Mouse (Mus musculus) neural tube, embryonic 12.5 days (tissue): ENCODE measurements around the gene Wnt1. TPM values are rescaled to one million over a fixed set of nuclear protein-coding genes. Genes with fewer than 3 reads are reported as not detected.
A peak's percentile ranks its signal among the peaks of the same experiment; 100 is the strongest.

Experiments used
- ATAC-seq: fragments of 200-750 bp; cut with Nextera tagmentation; 2 replicates; pipeline ENCODE4 v1.8.0; 2017; ENCODE audit warnings: low read depth, mild to moderate bottlenecking, moderate TSS enrichment, moderate library complexity; ENCODE audit not compliant: low FRiP score
- H3K27ac ChIP-seq: fragments of 300-500 bp; sonication (generic); 2 replicates; pipeline ENCODE4 v1.5.1; 2016
- H3K27me3 ChIP-seq: fragments of 300-500 bp; sonication (generic); replicated peaks from 2 replicates; pipeline ENCODE4 v1.6.1; 2016; ENCODE audit warnings: mild to moderate bottlenecking
- H3K36me3 ChIP-seq: fragments of 300-500 bp; sonication (generic); 2 replicates; pipeline ENCODE4 v1.6.1; 2016; ENCODE audit warnings: mild to moderate bottlenecking
- H3K4me1 ChIP-seq: fragments of 300-500 bp; sonication (generic); 2 replicates; pipeline ENCODE4 v1.6.1; 2016
- H3K4me2 ChIP-seq: fragments of 300-500 bp; sonication (generic); replicated peaks from 2 replicates; pipeline ENCODE4 v1.6.1; 2016; ENCODE audit warnings: mild to moderate bottlenecking
- H3K4me3 ChIP-seq: fragments of 300-500 bp; sonication (generic); 2 replicates; pipeline ENCODE4 v1.5.1; 2016
- H3K9ac ChIP-seq: fragments of 300-500 bp; sonication (generic); 2 replicates; pipeline ENCODE4 v1.6.1; 2016; ENCODE audit warnings: mild to moderate bottlenecking
- H3K9me3 ChIP-seq: fragments of 300-500 bp; sonication (generic); 2 replicates; pipeline ENCODE4 v1.6.1; 2016; ENCODE audit warnings: mild to moderate bottlenecking
- WGBS: fragments of 180-500 bp; shearing (Covaris S2); methylation state at CpG from one replicate; pipeline ENCODE4 v1.1.7; 2016; 5-methylcytosine and 5-hydroxymethylcytosine counted together
- polyA plus RNA-seq: library from polyadenylated mRNA; unstranded; fragments of >200 nt; fragmentation: Nextera tagmentation; extraction: Ambion mirVana; gene quantifications from 2 replicates; pipeline ENCODE4 v1.2.1, GENCODE M21; 2016

The Wnt1 gene
- polyA plus RNA-seq, 1 experiment from 2014 or later, result 12.3 TPM

DNA sequence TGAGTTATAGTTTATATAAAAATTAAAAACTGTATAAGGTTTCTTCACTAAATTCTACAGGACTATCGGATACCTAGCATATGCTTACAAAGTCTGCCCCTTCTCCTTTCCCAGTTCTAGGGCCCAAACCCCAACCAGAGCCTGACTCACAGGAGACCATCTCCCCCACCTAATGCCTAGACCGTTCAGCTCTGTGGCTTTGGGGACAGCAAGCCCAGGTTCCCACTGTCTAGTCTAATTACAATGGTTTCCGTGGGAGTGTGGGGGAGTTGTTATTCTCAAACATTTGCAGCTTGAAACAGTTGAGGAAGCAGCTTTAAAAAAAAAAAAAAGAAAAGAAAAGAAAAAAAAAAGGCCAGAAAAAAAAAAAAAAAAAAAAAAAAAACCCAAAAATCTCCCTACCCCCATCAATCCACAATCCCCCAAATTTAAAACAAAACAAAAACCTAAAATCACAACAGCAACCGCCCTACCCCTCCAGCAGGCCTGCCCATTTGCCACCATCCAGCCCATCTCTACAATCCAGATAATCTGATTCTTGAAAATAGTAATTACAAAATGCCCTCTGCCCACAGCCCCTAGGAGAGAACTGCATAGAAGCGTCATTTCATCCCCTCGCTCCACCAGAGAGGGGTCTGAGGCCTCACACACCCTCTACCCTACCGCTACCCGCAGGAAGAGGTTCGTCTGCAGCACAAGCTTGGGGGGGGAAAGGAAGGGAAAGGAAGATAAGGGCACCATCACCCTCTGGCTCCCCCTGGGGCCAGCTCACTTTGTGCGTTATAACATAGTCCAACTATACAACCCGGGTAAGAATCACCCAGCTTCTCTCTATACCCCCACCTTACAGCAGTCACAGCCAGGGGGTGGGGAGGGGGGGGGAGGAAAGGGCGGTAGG, 42.8 kb downstream of the Wnt1 start:
- Histone ChIP-seq H3K9me3 (no peaks in the 10 kb centered on the region), H3K4me2 (peak overlapping the region; percentile 75), H3K27me3 (no peaks in the 10 kb centered on the region), H3K27ac (no peak overlapping the region), H3K9ac (no peak overlapping the region), H3K4me3 (no peak overlapping the region), H3K4me1 (peaks cover 10% of the 10 kb centered on the region; the same call in 1 of the 2 replicates), H3K36me3 (peaks cover 44% of the 10 kb centered on the region)
- ATAC-seq, result no peak
- 63% methylated on average over 12 of the region's 12 CpGs for WGBS

- no peaks in the 10 kb centered on the region for H3K27me3 ChIP-seq
- H3K36me3 ChIP-seq, result peaks cover 53% of the 10 kb centered on the region
- no peak for ATAC-seq
- no peak overlapping the region for H3K27ac ChIP-seq
- H3K4me2 ChIP-seq, result no peak overlapping the region
- 90% methylated on average over 11 of the region's 11 CpGs for WGBS
- H3K4me3 ChIP-seq, result no peak overlapping the region
- H3K9me3 ChIP-seq, result no peaks in the 10 kb centered on the region
- H3K9ac ChIP-seq, result no peak overlapping the region
- H3K4me1 ChIP-seq, result peaks cover 10% of the 10 kb centered on the region; the same call in 1 of the 2 replicates
Measured at GRCm38 (mm10) chr15:98833281-98833680, 43.6 kb downstream of the Wnt1 start.

GRCm38 (mm10) chr15:98834059-98834458, 44.4 kb downstream of the Wnt1 start:
- no peak overlapping the region for H3K9ac ChIP-seq
- no peaks in the 10 kb centered on the region for H3K27me3 ChIP-seq
- no peak overlapping the region for H3K27ac ChIP-seq
- WGBS, result 81% methylated on average over 13 of the region's 13 CpGs
- no peak for ATAC-seq
- no peak overlapping the region; the same call in 1 of the 2 replicates for H3K4me2 ChIP-seq
- H3K4me1 ChIP-seq, result peaks cover 9% of the 10 kb centered on the region; the same call in 1 of the 2 replicates
- H3K4me3 ChIP-seq, result no peak overlapping the region
- H3K9me3 ChIP-seq, result no peaks in the 10 kb centered on the region
- H3K36me3 ChIP-seq, result peaks cover 61% of the 10 kb centered on the region

- Histone ChIP-seq H3K4me1 (no peaks in the 10 kb centered on the region), H3K4me2 (no peak overlapping the region), H3K27me3 (no peaks in the 10 kb centered on the region), H3K4me3 (no peak overlapping the region), H3K9me3 (no peaks in the 10 kb centered on the region), H3K9ac (no peak overlapping the region), H3K36me3 (peaks cover 73% of the 10 kb centered on the region), H3K27ac (no peak overlapping the region)
- no peak for ATAC-seq
- 96% methylated on average over 14 of the region's 14 CpGs for WGBS
Measured at GRCm38 (mm10) chr15:98835291-98835690, 45.6 kb downstream of the Wnt1 start.

GRCm38 (mm10) chr15:98837006-98837742, 47.5 kb downstream of the Wnt1 start:
- Histone ChIP-seq H3K36me3 (peaks cover 92% of the 10 kb centered on the region), H3K9me3 (no peaks in the 10 kb centered on the region), H3K4me3 (no peak overlapping the region), H3K9ac (no peak overlapping the region), H3K27me3 (no peaks in the 10 kb centered on the region), H3K27ac (no peak overlapping the region), H3K4me1 (no peaks in the 10 kb centered on the region), H3K4me2 (no peak overlapping the region)
- 95% methylated on average over 21 of the region's 21 CpGs for WGBS
- ATAC-seq, result no peak

DNA sequence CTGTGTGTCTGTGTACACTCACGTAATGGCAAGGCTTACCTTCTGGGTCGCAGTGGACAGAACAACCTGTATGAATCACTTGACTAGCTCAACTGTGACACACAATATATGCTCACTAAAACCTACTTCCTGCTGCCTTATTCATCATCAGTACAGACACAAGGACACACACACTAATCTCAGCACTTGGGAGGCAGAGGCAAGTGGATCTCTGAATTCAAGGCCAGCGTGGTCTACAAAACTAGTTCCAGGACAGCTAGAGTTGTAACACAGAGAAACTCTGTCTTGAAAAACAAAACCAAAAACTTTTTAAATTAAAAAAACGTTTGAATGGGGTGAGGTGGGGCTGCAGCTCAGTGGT, 48.1 kb downstream of the Wnt1 start:
- Histone ChIP-seq H3K4me1 (no peaks in the 10 kb centered on the region), H3K4me2 (no peak overlapping the region), H3K4me3 (no peak overlapping the region), H3K9ac (no peak overlapping the region), H3K27me3 (no peaks in the 10 kb centered on the region), H3K36me3 (peaks cover 96% of the 10 kb centered on the region), H3K9me3 (no peaks in the 10 kb centered on the region), H3K27ac (no peak overlapping the region)
- ATAC-seq, result no peak
- 78% methylated on average over 4 of the region's 4 CpGs for WGBS

GRCm38 (mm10) chr15:98839161-98839560, 49.5 kb downstream of the Wnt1 start:
- Histone ChIP-seq H3K4me2 (no peak overlapping the region), H3K4me1 (no peaks in the 10 kb centered on the region), H3K9ac (no peak overlapping the region), H3K36me3 (peaks cover 99% of the 10 kb centered on the region), H3K27me3 (no peaks in the 10 kb centered on the region), H3K9me3 (no peaks in the 10 kb centered on the region), H3K4me3 (no peak overlapping the region), H3K27ac (no peak overlapping the region)
- WGBS, result 93% methylated on average over 14 of the region's 14 CpGs
- ATAC-seq, result no peak

DNA sequence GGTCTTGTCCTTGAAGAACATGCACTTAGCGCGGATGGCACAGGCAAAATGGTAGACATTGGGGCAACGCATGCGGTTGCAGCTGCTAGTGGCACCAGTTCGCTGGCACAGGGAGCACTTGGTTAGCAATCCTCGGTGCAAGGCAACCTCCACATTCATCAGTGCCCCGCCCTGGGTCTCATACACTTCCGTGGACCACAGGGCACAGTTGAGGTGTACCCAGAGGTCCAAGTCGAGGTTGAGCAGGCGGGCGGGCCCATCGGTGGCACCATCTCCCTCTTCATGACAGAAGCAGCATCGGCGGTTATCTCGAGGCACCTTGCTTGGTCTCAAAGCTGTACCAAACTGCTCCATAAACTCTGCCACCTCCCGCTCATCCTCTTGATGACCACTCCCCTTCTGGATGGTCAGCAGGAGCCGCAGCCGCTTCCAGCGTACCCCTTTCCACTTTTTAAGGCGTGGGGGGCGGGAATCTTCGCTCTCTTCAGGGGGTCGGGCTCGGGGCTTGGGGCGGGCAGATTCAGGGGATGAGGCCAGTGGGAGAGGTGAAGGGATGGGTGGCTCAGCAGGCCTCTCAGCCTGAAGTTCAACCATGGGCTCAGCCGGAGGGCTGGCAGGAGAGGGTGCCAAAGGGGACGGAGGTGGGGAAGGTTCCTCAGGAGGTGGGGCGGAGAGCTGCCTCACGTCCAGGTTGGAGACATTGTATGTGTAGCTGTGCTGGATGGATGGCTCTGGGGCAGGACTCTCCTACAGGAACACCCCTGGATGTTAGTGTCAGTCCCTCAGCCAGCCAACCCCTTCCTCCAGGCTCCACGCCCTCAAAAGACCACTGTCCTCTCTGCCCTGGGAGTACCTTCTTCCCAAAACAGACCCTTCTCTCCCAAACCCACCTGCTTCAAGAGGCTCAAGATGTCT, 50.3 kb downstream of the Wnt1 start:
- no peaks in the 10 kb centered on the region for H3K27me3 ChIP-seq
- WGBS, result 94% methylated on average over 30 of the region's 30 CpGs
- ATAC-seq, result no peak
- no peak overlapping the region for H3K27ac ChIP-seq
- H3K9me3 ChIP-seq, result no peaks in the 10 kb centered on the region
- no peak overlapping the region for H3K9ac ChIP-seq
- peaks cover 99% of the 10 kb centered on the region for H3K36me3 ChIP-seq
- H3K4me2 ChIP-seq, result no peak overlapping the region
- H3K4me1 ChIP-seq, result no peaks in the 10 kb centered on the region
- no peak overlapping the region for H3K4me3 ChIP-seq

Other genes starting within 250 kb of the Wnt1 start
- 65.7 and 65.8 TPM in 2 replicates for gene Ccnt1, start 218.9 kb upstream of the Wnt1 start, polyA plus RNA-seq
- not detected in 2 replicates for gene 4930415O20Rik, start 218.9 kb upstream of the Wnt1 start, polyA plus RNA-seq
- 14.5 and 16.3 TPM in 2 replicates for gene Adcy6, start 179.8 kb upstream of the Wnt1 start, polyA plus RNA-seq
- 108 and 127 TPM in 2 replicates for gene Cacnb3, start 159.0 kb upstream of the Wnt1 start, polyA plus RNA-seq
- 16.4 and 23.2 TPM in 2 replicates for gene Ddx23, start 127.0 kb upstream of the Wnt1 start, polyA plus RNA-seq
- gene Rnd1, start 112.4 kb upstream of the Wnt1 start, polyA plus RNA-seq, result 7.8 and 9.7 TPM in 2 replicates
- gene Ccdc65, start 81.7 kb upstream of the Wnt1 start, polyA plus RNA-seq, result 2.1 and 2.3 TPM in 2 replicates
- gene Fkbp11, start 61.7 kb upstream of the Wnt1 start, polyA plus RNA-seq, result 7.7 and 8.9 TPM in 2 replicates
- 69.7 and 77.4 TPM in 2 replicates for gene Arf3, start 26.6 kb upstream of the Wnt1 start, polyA plus RNA-seq
- 0.26 and 0.53 TPM in 2 replicates for gene Wnt10b, start 11.7 kb upstream of the Wnt1 start, polyA plus RNA-seq
- 0.47 and 0.82 TPM in 2 replicates for gene Ddn, start 19.6 kb downstream of the Wnt1 start, polyA plus RNA-seq
- 70.1 and 79.2 TPM in 2 replicates for gene Prkag1, start 41.7 kb downstream of the Wnt1 start, polyA plus RNA-seq
- 10.4 and 12.3 TPM in 2 replicates for gene Kmt2d, start 81.3 kb downstream of the Wnt1 start, polyA plus RNA-seq
- gene Rhebl1, start 104.7 kb downstream of the Wnt1 start, polyA plus RNA-seq, result 27.8 and 27.9 TPM in 2 replicates
- 1.6 and 1.9 TPM in 2 replicates for gene Dhh, start 108.7 kb downstream of the Wnt1 start, polyA plus RNA-seq
- 35.9 and 40.0 TPM in 2 replicates for gene Lmbr1l, start 128.4 kb downstream of the Wnt1 start, polyA plus RNA-seq
- gene Tuba1b, start 144.7 kb downstream of the Wnt1 start, polyA plus RNA-seq, result 1,299 and 1,329 TPM in 2 replicates
- gene Gm49450, start 163.7 kb downstream of the Wnt1 start, polyA plus RNA-seq, result not detected in 2 replicates
- 10,701 and 10,796 TPM in 2 replicates for gene Tuba1a, start 163.8 kb downstream of the Wnt1 start, polyA plus RNA-seq
- 62.0 and 64.6 TPM in 2 replicates for gene Tuba1c, start 240.0 kb downstream of the Wnt1 start, polyA plus RNA-seq